ENCODE assay signal across 25 mouse cellular contexts in the genomic region with DNA sequence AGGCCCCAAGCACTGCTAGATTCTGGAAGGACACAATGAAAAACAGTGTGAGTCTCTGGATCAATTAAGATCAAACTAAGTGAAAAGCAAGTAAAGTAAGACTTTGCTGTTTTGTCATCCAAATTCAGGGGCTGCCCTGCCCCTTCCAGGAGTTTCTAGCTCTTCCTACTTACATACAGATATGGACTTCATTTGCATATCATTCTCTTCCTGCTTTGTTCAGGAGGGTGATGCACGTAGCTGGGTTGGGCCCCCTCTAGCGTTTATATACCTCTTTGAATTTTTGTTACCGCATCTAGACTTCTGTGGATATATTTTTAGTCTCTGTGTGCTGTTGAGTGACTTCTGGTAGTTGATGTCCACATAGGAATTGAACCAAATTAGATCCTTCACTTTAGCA. TPM values are rescaled to one million over a fixed set of nuclear protein-coding genes. Genes with fewer than 3 reads are reported as not detected.
DNase-seq lines count a peak whose midpoint lies in the region; ATAC-seq lines count a peak whose summit lies in the region.
"Had no signal": no experiment of that assay in that cellular context is flagged by ENCODE, and none has a peak within 500 bp of the region (broad histone marks: within the 10 kb centered on the region; RNA-seq: fewer than 3 reads in every experiment).

No protein-coding gene starts in this region.

- ATAC-seq in CD4-positive, CD25-positive, alpha-beta regulatory T cell, adult 4 months: peak; percentile 47
- peak; percentile 88 for ATAC-seq in megakaryocyte progenitor cell, adult 5-6 weeks (replicated peaks; ENCODE audit: poor library complexity)
- ATAC-seq: forebrain, embryonic 14.5 days; inflammation-experienced regulatory T-cells, adult 6 months had no signal

- DNase-seq in 416B (ENCODE audit: low read depth) (peak; percentile 13), ZHBTc4 (ENCODE audit: low read depth, low spot score) (peak; percentile 44)
- no peak for DNase-seq in cerebellum, adult 11 months
- DNase-seq in kidney, adult 8-10 months: no peak
- DNase-seq in kidney, adult 18-20 months: no peak
- DNase-seq: adrenal gland, postnatal 10 days; cerebellum, adult 11-12 months; cerebellum, adult 9-10 months; cerebellum, postnatal 36 days; gastrocnemius, adult 2 months; gastrocnemius, postnatal 25 days; heart, adult 11 months; heart, postnatal 36 days had no signal

RNA-seq across cellular contexts. Expression of a gene that starts 0.6 kb away (rescaled TPM):
- polyA plus RNA-seq in CD4-positive, CD25-positive, alpha-beta regulatory T cell, adult 4 months (2017; shearing (Covaris generic)): not detected
- total RNA-seq in megakaryocyte progenitor cell, adult 5-6 weeks (2015): not detected in 2 replicates
- not detected in 2 replicates for total RNA-seq in megakaryocyte progenitor cell, adult 5-6 weeks (2017)
- total RNA-seq: adrenal gland, postnatal 10 days; adrenal gland, postnatal 4 days; gastrocnemius, adult 2 months; gastrocnemius, postnatal 25 days; heart, postnatal 36 days had no signal
- polyA plus RNA-seq: brain, embryonic 14.5 days; embryonic facial prominence, embryonic 10.5 days; embryonic facial prominence, embryonic 14.5 days; forebrain, embryonic 14.5 days; heart, embryonic 13.5 days; heart, postnatal 0 days; hindbrain, embryonic 11.5 days; hindbrain, embryonic 15.5 days; inflammation-experienced regulatory T-cells, adult 6 months had no signal

RNA-seq across cellular contexts. Expression of a gene that starts 6.7 kb away (rescaled TPM):
- polyA plus RNA-seq in CD4-positive, CD25-positive, alpha-beta regulatory T cell, adult 4 months (2017; shearing (Covaris generic)): not detected
- total RNA-seq in megakaryocyte progenitor cell, adult 5-6 weeks (2015): not detected in 2 replicates
- not detected in 2 replicates for total RNA-seq in megakaryocyte progenitor cell, adult 5-6 weeks (2017)
- total RNA-seq: adrenal gland, postnatal 10 days; adrenal gland, postnatal 4 days; gastrocnemius, adult 2 months; gastrocnemius, postnatal 25 days; heart, postnatal 36 days had no signal
- polyA plus RNA-seq: brain, embryonic 14.5 days; embryonic facial prominence, embryonic 10.5 days; embryonic facial prominence, embryonic 14.5 days; forebrain, embryonic 14.5 days; heart, embryonic 13.5 days; heart, postnatal 0 days; hindbrain, embryonic 11.5 days; hindbrain, embryonic 15.5 days; inflammation-experienced regulatory T-cells, adult 6 months had no signal

RNA-seq across cellular contexts. Expression of a gene that starts 8.4 kb away (rescaled TPM):
- polyA plus RNA-seq in CD4-positive, CD25-positive, alpha-beta regulatory T cell, adult 4 months (2017; shearing (Covaris generic)): not detected
- not detected in 2 replicates for total RNA-seq in megakaryocyte progenitor cell, adult 5-6 weeks (2015)
- total RNA-seq in megakaryocyte progenitor cell, adult 5-6 weeks (2017): not detected in 2 replicates
- total RNA-seq: adrenal gland, postnatal 10 days; adrenal gland, postnatal 4 days; gastrocnemius, adult 2 months; gastrocnemius, postnatal 25 days; heart, postnatal 36 days had no signal
- polyA plus RNA-seq: brain, embryonic 14.5 days; embryonic facial prominence, embryonic 10.5 days; embryonic facial prominence, embryonic 14.5 days; forebrain, embryonic 14.5 days; heart, embryonic 13.5 days; heart, postnatal 0 days; hindbrain, embryonic 11.5 days; hindbrain, embryonic 15.5 days; inflammation-experienced regulatory T-cells, adult 6 months had no signal

RNA-seq across cellular contexts. Expression of a gene that starts 24.0 kb away (rescaled TPM):
- 10 to 100 TPM in 1 of 2 experiments, 1 to 10 TPM in 1; 8.5 to 11.4 TPM for polyA plus RNA-seq in CD4-positive, CD25-positive, alpha-beta regulatory T cell, adult 4 months (2017; shearing (Covaris generic))
- total RNA-seq in megakaryocyte progenitor cell, adult 5-6 weeks (2015): 7.4 and 11.5 TPM in 2 replicates
- total RNA-seq in megakaryocyte progenitor cell, adult 5-6 weeks (2017): 29.3 and 45.8 TPM in 2 replicates
- polyA plus RNA-seq: forebrain, embryonic 14.5 days had no signal

RNA-seq across cellular contexts. Expression of a gene that starts 30.0 kb away (rescaled TPM):
- not detected for polyA plus RNA-seq in CD4-positive, CD25-positive, alpha-beta regulatory T cell, adult 4 months (2017; shearing (Covaris generic))
- total RNA-seq in megakaryocyte progenitor cell, adult 5-6 weeks (2015): 0.27 TPM in 1 of 2 replicates, not detected in the other
- not detected in 2 replicates for total RNA-seq in megakaryocyte progenitor cell, adult 5-6 weeks (2017)
- total RNA-seq: adrenal gland, postnatal 10 days; adrenal gland, postnatal 4 days had no signal
- polyA plus RNA-seq: brain, embryonic 14.5 days; embryonic facial prominence, embryonic 10.5 days; forebrain, embryonic 14.5 days; heart, embryonic 13.5 days; heart, postnatal 0 days; hindbrain, embryonic 11.5 days; hindbrain, embryonic 15.5 days had no signal

Comparison
In these comparisons a context has a peak if more than half of its experiments do, and no peak if none do; other contexts are left out.
1. DNase-seq: peak in 416B (single experiment) and ZHBTc4 (single experiment); none in cerebellum, adult 11 months (single experiment), kidney, adult 8-10 months (0 of 2) and kidney, adult 18-20 months (single experiment).